Mouse (Mus musculus): ENCODE measurements around the gene Pgk1.
A peak's percentile ranks its signal among the peaks of the same experiment; 100 is the strongest.
"Not testable (repeated sequence)": the region's sequence is repeated elsewhere in the genome, so short reads cannot be mapped to it uniquely, and the experiment has no call there.

The Pgk1 gene

GRCm38 (mm10) chrX:106190091-106190490, 3.2 kb downstream of the Pgk1 start:
- TF ChIP-seq CTCF (conservative IDR thresholded peaks at IDR 0.05; ENCODE audit: low read length), result no peak
- no peak for TF ChIP-seq POU5F1 (IDR thresholded peaks at IDR 0.05; ENCODE audit: borderline replicate concordance, low read length)
- no peak for TF ChIP-seq NANOG (IDR thresholded peaks at IDR 0.05; ENCODE audit: borderline replicate concordance, low read length)
- Histone ChIP-seq H3K4me3 (replicated peaks; ENCODE audit: low read length) (peak overlapping the region; percentile 93), H3K9me3 (ENCODE audit: low read length) (no peaks in the 10 kb centered on the region), H3K36me3 (ENCODE audit: insufficient read depth, low read length) (peaks cover 71% of the 10 kb centered on the region), H3K4me1 (replicated peaks; ENCODE audit: low read depth, low read length) (peaks cover 32% of the 10 kb centered on the region), H3K27me3 (ENCODE audit: insufficient read depth, low read length) (no peaks in the 10 kb centered on the region)

- not testable (repeated sequence) for H3K4me3 ChIP-seq (replicated peaks; ENCODE audit: low read length); H3K9me3 ChIP-seq (ENCODE audit: low read length); H3K27me3 ChIP-seq (ENCODE audit: insufficient read depth, low read length)
- Histone ChIP-seq H3K4me1 (replicated peaks; ENCODE audit: low read depth, low read length) (peaks cover 34% of the 10 kb centered on the region), H3K36me3 (ENCODE audit: insufficient read depth, low read length) (peaks cover 95% of the 10 kb centered on the region)
Observed at GRCm38 (mm10) chrX:106194361-106194760, 7.5 kb downstream of the Pgk1 start.

- Histone ChIP-seq H3K4me3 (replicated peaks; ENCODE audit: low read length) (no peak overlapping the region), H3K4me1 (replicated peaks; ENCODE audit: low read depth, low read length) (peaks cover 20% of the 10 kb centered on the region), H3K36me3 (ENCODE audit: insufficient read depth, low read length) (peaks cover 98% of the 10 kb centered on the region), H3K9me3 (ENCODE audit: low read length) (no peaks in the 10 kb centered on the region), H3K27me3 (ENCODE audit: insufficient read depth, low read length) (no peaks in the 10 kb centered on the region)
- TF ChIP-seq CTCF (conservative IDR thresholded peaks at IDR 0.05; ENCODE audit: low read length) (peak; percentile 54), POU5F1 (IDR thresholded peaks at IDR 0.05; ENCODE audit: borderline replicate concordance, low read length) (no peak), NANOG (IDR thresholded peaks at IDR 0.05; ENCODE audit: borderline replicate concordance, low read length) (no peak)
Observed at GRCm38 (mm10) chrX:106197308-106197707, 10.4 kb downstream of the Pgk1 start.

GRCm38 (mm10) chrX:106198904-106199303, 12.0 kb downstream of the Pgk1 start:
- Histone ChIP-seq H3K36me3 (ENCODE audit: insufficient read depth, low read length) (peaks cover 93% of the 10 kb centered on the region), H3K27me3 (ENCODE audit: insufficient read depth, low read length) (no peaks in the 10 kb centered on the region), H3K4me3 (replicated peaks; ENCODE audit: low read length) (no peak overlapping the region), H3K4me1 (replicated peaks; ENCODE audit: low read depth, low read length) (peaks cover 13% of the 10 kb centered on the region), H3K9me3 (ENCODE audit: low read length) (no peaks in the 10 kb centered on the region)
- TF ChIP-seq NANOG (IDR thresholded peaks at IDR 0.05; ENCODE audit: borderline replicate concordance, low read length), result no peak
- TF ChIP-seq CTCF (conservative IDR thresholded peaks at IDR 0.05; ENCODE audit: low read length), result no peak
- TF ChIP-seq POU5F1 (IDR thresholded peaks at IDR 0.05; ENCODE audit: borderline replicate concordance, low read length), result no peak

- Histone ChIP-seq H3K4me3 (replicated peaks; ENCODE audit: low read length) (no peak overlapping the region), H3K4me1 (replicated peaks; ENCODE audit: low read depth, low read length) (no peaks in the 10 kb centered on the region), H3K9me3 (ENCODE audit: low read length) (no peaks in the 10 kb centered on the region), H3K36me3 (ENCODE audit: insufficient read depth, low read length) (peaks cover 21% of the 10 kb centered on the region), H3K27me3 (ENCODE audit: insufficient read depth, low read length) (no peaks in the 10 kb centered on the region)
- TF ChIP-seq CTCF (conservative IDR thresholded peaks at IDR 0.05; ENCODE audit: low read length) (no peak), POU5F1 (IDR thresholded peaks at IDR 0.05; ENCODE audit: borderline replicate concordance, low read length) (no peak), NANOG (IDR thresholded peaks at IDR 0.05; ENCODE audit: borderline replicate concordance, low read length) (no peak)
Observed at GRCm38 (mm10) chrX:106209100-106209499, 22.2 kb downstream of the Pgk1 start.

- Histone ChIP-seq H3K4me1 (replicated peaks; ENCODE audit: low read depth, low read length) (peaks cover 5% of the 10 kb centered on the region; the same call in 1 of the 2 replicates), H3K4me3 (replicated peaks; ENCODE audit: low read length) (peak overlapping the region; percentile 80), H3K36me3 (ENCODE audit: insufficient read depth, low read length) (no peaks in the 10 kb centered on the region), H3K27me3 (ENCODE audit: insufficient read depth, low read length) (peaks cover 9% of the 10 kb centered on the region; the same call in 1 of the 2 replicates), H3K9me3 (ENCODE audit: low read length) (no peaks in the 10 kb centered on the region)
- no peak for TF ChIP-seq NANOG (IDR thresholded peaks at IDR 0.05; ENCODE audit: borderline replicate concordance, low read length)
Observed at GRCm38 (mm10) chrX:106219171-106220032, 32.5 kb downstream of the Pgk1 start.

- H3K27me3 ChIP-seq (ENCODE audit: insufficient read depth, low read length), result peaks cover 9% of the 10 kb centered on the region; the same call in 1 of the 2 replicates
- peaks cover 5% of the 10 kb centered on the region; the same call in 1 of the 2 replicates for H3K4me1 ChIP-seq (replicated peaks; ENCODE audit: low read depth, low read length)
- no peaks in the 10 kb centered on the region for H3K9me3 ChIP-seq (ENCODE audit: low read length)
- TF ChIP-seq POU5F1 (IDR thresholded peaks at IDR 0.05; ENCODE audit: borderline replicate concordance, low read length) (no peak), CTCF (conservative IDR thresholded peaks at IDR 0.05; ENCODE audit: low read length) (no peak), NANOG (IDR thresholded peaks at IDR 0.05; ENCODE audit: borderline replicate concordance, low read length) (no peak)
- H3K36me3 ChIP-seq (ENCODE audit: insufficient read depth, low read length), result no peaks in the 10 kb centered on the region
- H3K4me3 ChIP-seq (replicated peaks; ENCODE audit: low read length), result peak within 1 kb of the TSS; percentile 80; the same call in 1 of the 2 replicates
Observed at GRCm38 (mm10) chrX:106221058-106221457, 34.2 kb downstream of the Pgk1 start, which contains the start of gene Taf9b. TSS of gene Taf9b (minus strand) at chrX:106221158.

Data from E14TG2a.4 (cell line).